Mouse (Mus musculus): ENCODE data around the gene C87436. TPM values are rescaled to one million over a fixed set of nuclear protein-coding genes. Genes with fewer than 3 reads are reported as not detected.

The C87436 gene
- polyA plus RNA-seq, 1 experiment = 24.3 TPM

DNA sequence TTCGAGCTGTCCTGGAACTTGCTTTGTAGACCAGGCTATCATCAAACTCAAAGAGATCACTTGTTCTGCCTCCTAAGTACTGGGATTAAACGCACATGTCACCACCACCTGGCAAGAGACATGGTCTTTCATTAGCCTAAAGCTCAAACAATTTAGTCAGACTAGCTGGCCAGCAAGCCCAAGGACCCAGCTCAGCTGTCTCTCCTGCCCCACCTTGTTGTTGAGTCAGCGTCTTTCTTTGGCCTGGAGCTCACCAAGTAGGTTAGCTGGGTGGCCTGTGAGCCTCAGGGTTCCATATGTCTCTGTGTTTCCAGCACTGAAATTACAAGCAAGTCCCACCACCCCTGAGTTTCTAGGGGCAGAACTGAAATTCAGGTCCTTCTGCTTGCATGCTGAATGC, 24.9 kb downstream of the C87436 start:
- Histone ChIP-seq H3K4me3 (replicated peaks; ENCODE audit: insufficient read depth, low read depth, low read length) (no peak overlapping the region), H3K4me1 (ENCODE audit: control insufficient read depth, insufficient read depth, low read length) (no peaks in the 10 kb centered on the region), H3K27me3 (ENCODE audit: control insufficient read depth, insufficient read depth, low read length) (no peaks in the 10 kb centered on the region), H3K27ac (ENCODE audit: insufficient read depth, low read length) (no peak overlapping the region)
- DNase-seq = no peak
- no peak for TF ChIP-seq CTCF (IDR thresholded peaks at IDR 0.05; ENCODE audit: borderline replicate concordance, insufficient read depth, low read depth, low read length)
- no peak for TF ChIP-seq POLR2A (IDR thresholded peaks at IDR 0.05; ENCODE audit: borderline replicate concordance, insufficient read depth, low read length)
- 92% methylated on average over 3 of the region's 3 CpGs for WGBS

GRCm38 (mm10) chr6:86471317-86471716, 33.1 kb downstream of the C87436 start:
- 88% methylated on average over 3 of the region's 3 CpGs for WGBS
- Histone ChIP-seq H3K27ac (ENCODE audit: insufficient read depth, low read length) (peak overlapping the region; percentile 51; the same call in 1 of the 2 replicates), H3K4me3 (replicated peaks; ENCODE audit: insufficient read depth, low read depth, low read length) (no peak overlapping the region), H3K27me3 (ENCODE audit: control insufficient read depth, insufficient read depth, low read length) (no peaks in the 10 kb centered on the region), H3K4me1 (ENCODE audit: control insufficient read depth, insufficient read depth, low read length) (peaks cover 6% of the 10 kb centered on the region; the same call in 1 of the 2 replicates)
- peak in 1 of 2 experiments; percentile 30 for DNase-seq
- TF ChIP-seq CTCF (IDR thresholded peaks at IDR 0.05; ENCODE audit: borderline replicate concordance, insufficient read depth, low read depth, low read length) (no peak), POLR2A (IDR thresholded peaks at IDR 0.05; ENCODE audit: borderline replicate concordance, insufficient read depth, low read length) (no peak)

- 14% methylated on average over 9 of the region's 9 CpGs for WGBS
- peaks cover 6% of the 10 kb centered on the region; the same call in 1 of the 2 replicates for H3K4me1 ChIP-seq (ENCODE audit: control insufficient read depth, insufficient read depth, low read length)
- H3K27ac ChIP-seq (ENCODE audit: insufficient read depth, low read length) = peak overlapping the region; percentile 51
- H3K4me3 ChIP-seq (replicated peaks; ENCODE audit: insufficient read depth, low read depth, low read length) = peak overlapping the region; percentile 64
- no peaks in the 10 kb centered on the region for H3K27me3 ChIP-seq (ENCODE audit: control insufficient read depth, insufficient read depth, low read length)
- no peak for DNase-seq
- TF ChIP-seq CTCF (IDR thresholded peaks at IDR 0.05; ENCODE audit: borderline replicate concordance, insufficient read depth, low read depth, low read length) = no peak
- no peak for TF ChIP-seq POLR2A (IDR thresholded peaks at IDR 0.05; ENCODE audit: borderline replicate concordance, insufficient read depth, low read length)
These were observed 33.6 kb downstream of the C87436 start for GRCm38 (mm10) chr6:86471760-86472099.

DNA sequence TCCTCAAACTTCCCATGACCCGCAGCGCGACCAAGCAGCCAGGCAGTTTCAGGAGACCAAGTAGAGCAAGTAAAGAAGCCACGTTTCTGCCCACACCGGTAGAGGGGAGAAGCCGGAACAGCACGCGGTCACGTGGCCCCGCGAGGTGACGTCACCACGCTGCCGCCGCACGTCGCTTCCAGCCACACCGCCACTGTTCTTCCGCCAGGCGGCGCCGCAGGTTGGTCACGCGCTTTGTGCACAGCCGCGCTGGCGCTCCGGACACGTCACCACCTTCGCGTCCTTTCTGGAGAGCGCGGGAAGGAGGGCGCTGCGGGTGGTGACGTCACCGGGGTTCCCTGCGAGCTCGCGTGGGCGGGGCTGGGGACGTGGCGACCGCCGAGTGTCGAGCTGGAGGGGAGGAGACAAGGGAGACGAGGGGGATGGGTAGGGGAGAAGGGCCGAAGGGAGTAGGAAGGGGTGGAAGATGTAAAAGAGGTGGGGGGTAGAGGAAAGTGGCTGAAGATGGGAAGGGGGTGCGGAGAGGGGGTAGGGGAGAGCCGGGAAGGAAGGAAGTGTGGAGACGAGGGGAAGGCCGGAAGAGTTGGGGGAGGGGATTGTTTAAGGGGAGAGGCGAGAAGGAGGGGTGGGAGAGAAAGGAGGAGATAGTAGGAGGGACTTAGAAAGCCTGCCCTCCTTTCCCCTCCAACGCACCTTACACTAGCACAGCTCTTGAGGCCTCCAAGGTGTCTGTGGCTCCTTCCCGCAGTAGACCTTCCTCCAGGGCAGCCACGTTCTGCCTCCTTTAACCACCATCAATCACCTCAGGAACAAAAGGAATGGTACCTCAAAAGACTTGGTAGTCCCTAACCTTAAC, 34.2 kb downstream of the C87436 start:
- H3K4me1 ChIP-seq (ENCODE audit: control insufficient read depth, insufficient read depth, low read length) = peaks cover 6% of the 10 kb centered on the region; the same call in 1 of the 2 replicates
- H3K27me3 ChIP-seq (ENCODE audit: control insufficient read depth, insufficient read depth, low read length) = no peaks in the 10 kb centered on the region
- peak; percentile 100 for DNase-seq
- peak; percentile 86; the same call in 1 of the 2 replicates for TF ChIP-seq POLR2A (IDR thresholded peaks at IDR 0.05; ENCODE audit: borderline replicate concordance, insufficient read depth, low read length)
- TF ChIP-seq CTCF (IDR thresholded peaks at IDR 0.05; ENCODE audit: borderline replicate concordance, insufficient read depth, low read depth, low read length) = peak; percentile 97
- WGBS = under 1% methylated on average over 56 of the region's 56 CpGs
- H3K27ac ChIP-seq (ENCODE audit: insufficient read depth, low read length) = peak overlapping the region; percentile 91
- H3K4me3 ChIP-seq (replicated peaks; ENCODE audit: insufficient read depth, low read depth, low read length) = peak overlapping the region; percentile 64

DNA sequence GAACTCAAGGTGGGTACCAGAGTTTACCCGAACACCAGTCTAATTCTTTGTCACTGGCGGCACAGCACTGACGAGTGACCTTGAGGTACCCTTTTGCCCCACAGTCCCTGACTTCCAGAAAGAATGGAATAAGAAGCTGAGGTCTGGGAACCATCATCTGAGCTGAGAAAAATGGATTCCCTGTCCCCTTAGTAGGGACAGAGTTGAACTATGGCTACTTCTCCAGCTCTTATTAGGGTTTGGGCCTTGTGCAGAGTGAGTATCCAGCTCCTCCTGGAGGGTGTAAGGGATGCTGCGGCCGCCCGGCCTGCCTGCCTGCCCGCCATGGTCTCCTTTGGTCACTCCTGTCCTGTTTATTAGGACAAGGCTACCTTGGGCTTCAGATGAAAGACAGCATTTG, 34.9 kb downstream of the C87436 start:
- TF ChIP-seq CTCF (IDR thresholded peaks at IDR 0.05; ENCODE audit: borderline replicate concordance, insufficient read depth, low read depth, low read length) (no peak), POLR2A (IDR thresholded peaks at IDR 0.05; ENCODE audit: borderline replicate concordance, insufficient read depth, low read length) (no peak)
- Histone ChIP-seq H3K4me1 (ENCODE audit: control insufficient read depth, insufficient read depth, low read length) (peaks cover 6% of the 10 kb centered on the region; the same call in 1 of the 2 replicates), H3K4me3 (replicated peaks; ENCODE audit: insufficient read depth, low read depth, low read length) (peak overlapping the region; percentile 59), H3K27me3 (ENCODE audit: control insufficient read depth, insufficient read depth, low read length) (no peaks in the 10 kb centered on the region), H3K27ac (ENCODE audit: insufficient read depth, low read length) (peak overlapping the region; percentile 91)
- 47% methylated on average over 7 of the region's 7 CpGs for WGBS
- peak in 1 of 2 experiments; percentile 41 for DNase-seq

DNA sequence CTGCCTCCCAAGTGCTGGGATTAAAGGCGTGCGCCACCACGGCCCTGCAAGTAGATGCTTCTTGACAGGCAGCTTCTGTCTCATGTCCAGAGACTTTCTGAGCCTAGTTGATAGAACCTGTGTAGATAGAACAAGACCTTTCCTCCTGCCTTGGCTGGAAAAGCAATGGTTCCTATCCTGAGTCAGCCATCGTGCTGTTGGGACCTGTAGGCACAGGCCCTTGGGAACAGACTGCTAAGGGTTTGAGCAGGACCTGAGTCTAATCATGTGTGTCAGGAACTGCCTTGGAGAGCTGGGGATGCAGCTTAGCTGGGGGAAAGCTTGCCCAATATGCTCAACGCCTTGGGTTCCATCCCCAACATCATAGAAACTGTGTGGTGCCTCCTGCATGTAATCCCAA, 35.9 kb downstream of the C87436 start:
- no peak for DNase-seq
- H3K27ac ChIP-seq (ENCODE audit: insufficient read depth, low read length) = no peak overlapping the region
- WGBS = 92% methylated on average over 5 of the region's 5 CpGs
- H3K4me3 ChIP-seq (replicated peaks; ENCODE audit: insufficient read depth, low read depth, low read length) = no peak overlapping the region
- H3K4me1 ChIP-seq (ENCODE audit: control insufficient read depth, insufficient read depth, low read length) = peaks cover 7% of the 10 kb centered on the region; the same call in 1 of the 2 replicates
- TF ChIP-seq POLR2A (IDR thresholded peaks at IDR 0.05; ENCODE audit: borderline replicate concordance, insufficient read depth, low read length) (no peak), CTCF (IDR thresholded peaks at IDR 0.05; ENCODE audit: borderline replicate concordance, insufficient read depth, low read depth, low read length) (no peak)
- H3K27me3 ChIP-seq (ENCODE audit: control insufficient read depth, insufficient read depth, low read length) = no peaks in the 10 kb centered on the region

DNA sequence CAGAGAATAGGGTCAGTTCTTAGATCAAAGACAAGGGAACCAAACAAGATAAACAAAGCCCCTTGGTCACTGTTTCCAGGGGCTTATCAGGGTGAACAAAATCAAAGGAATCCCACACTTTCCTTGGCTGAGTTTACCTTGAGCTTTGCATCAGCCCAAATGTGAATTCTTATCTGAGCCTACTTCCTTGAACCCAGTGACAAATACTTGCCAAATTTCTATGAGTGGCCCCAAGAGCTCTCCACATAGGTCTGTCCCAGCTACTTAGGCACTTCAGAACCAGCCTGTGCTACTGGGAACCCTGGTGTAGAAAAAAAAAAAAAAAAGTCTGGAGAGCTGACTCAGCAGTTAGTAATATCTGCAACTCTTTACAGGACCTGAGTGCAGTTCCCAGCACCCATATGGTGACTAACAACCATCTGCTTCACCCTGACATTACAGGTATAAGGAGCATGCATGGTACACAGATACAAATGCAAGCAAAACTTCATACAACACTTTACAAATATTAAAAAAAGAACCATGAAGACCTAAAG, 36.5 kb downstream of the C87436 start:
- Histone ChIP-seq H3K4me3 (replicated peaks; ENCODE audit: insufficient read depth, low read depth, low read length) (no peak overlapping the region), H3K4me1 (ENCODE audit: control insufficient read depth, insufficient read depth, low read length) (peaks cover 12% of the 10 kb centered on the region; the same call in 1 of the 2 replicates)
- no peak for DNase-seq

More for the DNA sequence above, 36.5 kb downstream of the C87436 start:
- H3K27ac ChIP-seq (ENCODE audit: insufficient read depth, low read length) = no peak overlapping the region
- no peaks in the 10 kb centered on the region for H3K27me3 ChIP-seq (ENCODE audit: control insufficient read depth, insufficient read depth, low read length)
- TF ChIP-seq CTCF (IDR thresholded peaks at IDR 0.05; ENCODE audit: borderline replicate concordance, insufficient read depth, low read depth, low read length) (no peak), POLR2A (IDR thresholded peaks at IDR 0.05; ENCODE audit: borderline replicate concordance, insufficient read depth, low read length) (no peak)

Data from cerebellum, adult 2 months (tissue).